Mouse (Mus musculus) urinary bladder, postnatal 10 days (tissue): ENCODE data around the gene 1700030K09Rik.

Source experiments
- DNase-seq: peaks from one replicate; pipeline ENCODE4 v3.0.0; 2022; ENCODE audit warnings: low spot score

Gene 1700030K09Rik

DNA sequence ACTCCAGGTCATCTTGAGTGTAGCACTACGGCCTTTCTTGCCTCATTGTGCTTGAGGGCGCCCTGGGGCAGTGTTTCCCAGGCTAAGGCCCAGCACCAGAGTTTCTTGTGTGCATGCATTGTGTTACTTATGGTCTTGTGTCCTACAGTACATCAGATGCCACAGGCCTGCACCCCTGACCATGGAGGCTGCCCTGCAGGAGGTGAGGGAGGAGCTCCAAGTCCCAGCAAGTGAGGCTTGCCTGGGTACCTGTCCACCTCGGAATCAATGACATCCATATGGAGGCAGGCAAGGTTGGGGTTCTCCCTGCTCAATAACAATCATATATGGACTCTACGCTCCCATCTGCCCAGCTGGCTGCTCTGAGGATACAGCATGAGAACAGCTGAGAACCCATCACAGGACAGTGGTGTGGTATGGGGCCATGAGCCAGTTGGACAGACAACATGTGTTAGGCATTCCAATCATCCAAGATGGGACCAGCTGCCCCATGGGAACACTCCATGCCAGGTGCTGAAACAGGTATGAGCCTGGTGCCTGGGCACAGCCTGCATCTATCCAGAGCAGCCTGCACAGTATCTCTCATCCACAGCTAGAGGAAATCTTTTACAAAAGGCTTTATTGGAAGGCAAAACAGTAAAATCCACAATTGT is 16.3 kb downstream of the 1700030K09Rik start:
- no peak for DNase-seq

DNA sequence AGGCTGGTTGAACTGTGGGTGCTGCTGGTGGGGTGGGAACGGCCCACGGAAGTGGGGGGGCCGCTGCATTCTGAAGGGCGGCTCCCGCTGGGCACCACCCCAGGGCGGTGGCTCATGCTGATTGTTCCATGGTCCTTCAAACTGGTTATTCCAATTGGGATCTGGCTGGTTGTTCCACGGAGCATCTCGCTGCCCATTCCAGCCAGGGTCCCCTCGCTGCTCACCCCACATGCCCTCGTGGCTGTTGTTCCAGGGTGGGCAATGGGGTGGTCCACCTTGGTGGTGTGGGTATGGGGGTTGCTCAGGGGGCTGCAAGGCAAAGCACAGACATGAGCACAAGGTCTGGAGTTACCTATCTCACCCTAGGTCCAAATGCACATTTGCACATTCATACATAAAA is 20.5 kb downstream of the 1700030K09Rik start:
- no peak for DNase-seq

DNA sequence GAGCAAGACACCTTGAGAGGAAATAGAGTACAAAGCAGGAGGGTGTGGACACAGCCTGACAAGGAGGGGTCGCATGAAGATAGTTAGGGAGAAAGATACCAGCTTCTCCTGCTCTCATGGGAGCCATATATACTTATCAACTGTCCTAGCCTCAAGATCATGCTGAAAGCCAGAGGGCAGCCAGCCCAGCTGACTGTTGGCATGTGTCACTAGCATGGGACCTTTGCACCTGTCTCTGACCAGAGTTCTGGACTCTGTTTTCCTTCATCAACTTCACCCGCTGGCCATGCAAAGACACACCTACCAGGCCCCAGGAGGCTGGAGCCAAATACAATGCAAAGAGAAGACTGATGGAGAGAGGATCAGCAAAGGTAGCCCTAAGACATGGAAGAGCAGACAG is 25.6 kb downstream of the 1700030K09Rik start:
- no peak for DNase-seq

DNA sequence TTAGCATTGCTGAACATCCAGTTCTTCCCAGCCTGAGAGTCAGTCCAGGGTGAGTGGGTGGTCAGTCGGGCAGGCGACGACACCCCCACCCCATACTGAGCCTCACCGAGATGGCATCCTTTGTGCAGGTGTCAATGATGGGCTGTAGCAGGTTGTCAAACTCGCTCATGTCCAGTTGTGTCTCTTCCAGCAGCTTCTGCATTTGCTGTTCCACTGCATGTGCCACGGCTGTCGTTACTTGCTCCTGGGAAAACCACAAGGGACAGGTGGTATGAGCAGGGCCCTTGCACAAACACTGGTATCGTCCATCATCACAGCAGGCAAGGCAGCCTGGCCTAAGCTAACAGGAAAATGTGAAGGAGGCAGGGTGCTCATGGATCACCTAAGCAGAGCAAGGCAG is 26.3 kb downstream of the 1700030K09Rik start:
- DNase-seq = no peak

DNA sequence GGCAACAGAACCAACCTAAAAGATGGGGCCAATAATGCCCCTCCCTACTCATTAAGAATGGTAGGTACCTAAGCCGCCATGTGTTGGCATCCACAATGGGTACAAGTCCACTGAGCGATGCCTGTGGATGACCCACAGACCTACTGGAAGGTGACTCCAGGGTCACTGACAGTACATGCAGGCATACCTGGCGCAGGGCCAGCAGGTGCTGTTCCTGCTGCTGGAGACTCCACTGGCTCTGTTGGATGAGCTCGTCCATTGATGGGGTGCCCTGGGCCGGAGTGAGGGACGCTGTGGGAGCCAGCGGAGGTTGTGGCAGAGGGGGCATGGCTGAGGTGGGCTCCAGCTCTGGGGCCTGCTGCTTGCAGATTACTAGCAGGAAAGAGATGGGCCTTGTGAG is 27.0 kb downstream of the 1700030K09Rik start:
- no peak for DNase-seq

- peak; percentile 74 for DNase-seq
Measured at GRCm38 (mm10) chr8:72474826-72475546, 31.3 kb downstream of the 1700030K09Rik start, which contains the start of gene Cherp. Gene Cherp (minus strand): TSS chr8:72475226.

DNA sequence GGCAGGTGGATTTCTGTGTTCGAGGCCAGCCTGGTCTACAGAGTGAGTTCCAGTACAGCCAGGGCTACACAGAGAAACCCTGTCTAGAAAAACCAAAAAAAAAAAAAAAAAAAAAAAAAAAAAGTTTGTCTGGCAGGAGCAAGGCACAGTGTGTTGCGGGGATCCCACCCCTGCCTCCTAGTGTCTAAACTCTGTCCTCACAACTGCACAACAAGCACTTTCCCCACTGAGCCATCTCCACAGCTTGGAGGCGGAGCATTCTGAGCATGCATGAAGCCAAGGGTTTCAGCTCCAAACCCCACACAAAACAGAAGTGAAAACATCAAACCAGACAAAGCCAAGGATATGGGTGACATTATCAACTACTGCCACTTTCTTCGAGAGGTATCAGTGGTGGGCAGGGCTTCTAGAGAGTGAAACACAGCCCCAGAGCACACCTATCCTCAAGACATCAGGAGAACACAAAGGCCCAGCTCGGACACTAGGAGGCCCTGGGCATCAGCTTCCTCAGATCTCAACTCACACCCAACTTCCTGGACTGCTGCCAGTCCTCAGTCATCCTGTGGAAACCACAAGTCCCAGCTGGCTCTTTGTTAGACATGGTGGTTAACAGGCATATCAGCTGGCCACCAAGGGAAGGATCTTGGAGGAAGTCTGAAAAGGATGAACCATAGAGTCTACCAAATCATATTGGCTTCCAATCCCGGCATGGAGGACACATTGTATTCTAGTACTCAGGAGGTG is 41.9 kb downstream of the 1700030K09Rik start:
- DNase-seq = no peak

- DNase-seq = no peak
Measured at GRCm38 (mm10) chr8:72487014-72487413, 43.3 kb downstream of the 1700030K09Rik start.

- DNase-seq = no peak
Measured at GRCm38 (mm10) chr8:72491017-72491416, 47.3 kb downstream of the 1700030K09Rik start.

DNA sequence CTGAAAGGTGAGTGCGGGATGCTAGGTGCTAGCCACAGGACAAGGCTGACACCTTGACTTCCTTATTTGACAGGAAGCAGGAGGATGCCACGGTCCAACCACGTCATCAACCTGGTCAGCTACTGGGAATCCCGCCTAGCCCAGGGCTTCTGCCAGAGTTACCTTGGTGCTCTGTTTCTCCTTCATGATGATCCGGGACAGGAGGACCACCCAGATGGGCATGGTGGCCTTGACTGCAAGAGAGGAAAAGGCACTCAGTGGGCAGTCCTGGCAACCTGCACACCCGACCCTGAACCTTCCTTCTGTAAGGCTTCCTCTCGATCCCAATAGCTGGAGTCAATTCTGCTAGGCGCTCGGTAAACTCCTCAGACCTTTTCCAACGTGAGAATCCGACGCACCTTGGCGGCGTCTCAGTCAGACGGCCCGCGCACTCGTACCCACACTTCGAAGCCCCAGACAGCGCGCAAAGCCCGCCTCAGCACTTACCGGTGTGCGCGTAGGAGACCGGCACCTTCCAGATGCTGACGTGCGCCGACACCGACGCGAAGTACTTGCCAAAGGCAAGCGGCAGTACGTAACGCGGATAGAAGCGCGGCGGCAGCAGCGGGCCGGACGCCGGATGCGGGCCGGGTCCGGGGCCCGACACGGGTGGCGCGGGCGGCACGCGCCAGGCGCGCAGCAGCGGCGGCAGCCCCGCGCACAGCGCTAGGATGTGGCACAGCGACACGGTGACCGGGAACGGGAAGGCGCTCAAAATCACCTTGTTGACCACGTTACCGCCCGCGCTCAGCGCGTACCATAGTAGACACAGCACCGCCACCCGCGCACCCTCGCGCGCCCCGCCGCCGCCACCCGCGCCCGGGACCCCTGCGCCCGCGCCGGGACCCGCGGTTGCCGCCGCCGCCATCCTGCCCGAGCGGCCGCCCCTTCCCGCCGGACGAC is 48.3 kb downstream of the 1700030K09Rik start, which contains the start of gene Slc35e1:
Gene Slc35e1 (minus strand): TSS at position 935 of the 942 bp plus-strand sequence.
- DNase-seq = no peak

GRCm38 (mm10) chr8:72492622-72493081 is 49.0 kb downstream of the 1700030K09Rik start:
- DNase-seq = peak; percentile 99

GRCm38 (mm10) chr8:72493381-72493780 is 49.7 kb downstream of the 1700030K09Rik start:
- no peak for DNase-seq

- DNase-seq = no peak
Measured at GRCm38 (mm10) chr8:72495411-72496111, 51.9 kb downstream of the 1700030K09Rik start.

GRCm38 (mm10) chr8:72496217-72496616 is 52.5 kb downstream of the 1700030K09Rik start:
- DNase-seq = no peak

GRCm38 (mm10) chr8:72497911-72498310 is 54.2 kb downstream of the 1700030K09Rik start:
- DNase-seq = no peak

- DNase-seq = no peak
Measured at GRCm38 (mm10) chr8:72498527-72498926, 54.8 kb downstream of the 1700030K09Rik start.

GRCm38 (mm10) chr8:72499521-72500284 is 56.0 kb downstream of the 1700030K09Rik start:
- no peak for DNase-seq

DNA sequence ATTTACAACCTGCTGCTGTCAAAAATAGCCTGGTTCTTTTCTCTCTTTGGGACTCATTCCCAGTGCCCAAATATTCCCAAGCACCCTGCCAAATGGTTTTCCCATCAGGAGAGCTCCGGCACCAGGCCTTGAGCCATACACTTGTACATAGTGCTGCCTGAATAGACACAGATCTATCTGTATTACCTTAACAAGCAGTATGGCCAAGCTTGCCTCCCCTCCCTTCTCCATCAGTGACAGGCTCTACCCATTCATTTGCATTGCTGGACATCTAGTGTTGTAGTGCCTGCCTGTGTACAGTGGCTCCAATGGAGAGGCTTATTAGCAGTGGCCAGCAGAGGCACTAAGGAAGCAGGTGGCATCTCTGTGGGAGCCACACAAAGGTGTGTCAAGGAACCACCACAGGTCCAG is 56.8 kb downstream of the 1700030K09Rik start:
- no peak for DNase-seq

DNA sequence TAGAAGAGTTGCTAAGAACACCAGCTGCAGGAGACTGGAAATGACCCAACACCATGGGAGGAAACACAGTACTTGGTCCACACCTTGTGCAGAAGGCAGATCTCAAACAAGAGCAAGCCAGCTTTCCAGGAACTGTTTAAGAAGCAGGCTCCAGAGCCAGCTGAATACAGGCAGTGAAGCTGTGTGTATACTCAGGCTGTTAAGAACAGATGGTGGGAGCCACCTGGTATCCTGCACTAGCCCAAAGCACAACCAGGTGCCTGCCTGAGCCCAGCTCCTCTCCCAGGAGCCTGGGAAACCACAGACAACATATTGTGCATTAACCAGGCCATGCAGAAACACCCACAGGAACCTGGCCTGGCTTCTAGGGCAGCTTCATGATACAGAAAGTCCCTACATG is 60.5 kb downstream of the 1700030K09Rik start:
- no peak for DNase-seq
